Mouse (Mus musculus) testis, adult 2 months (tissue): ENCODE measurements around the gene Fgl2.

Experiments used
- CTCF ChIP-seq: fragments of 200-500 bp; IDR thresholded peaks from 2 replicates; pipeline ENCODE4 v1.5.1; 2012; ENCODE audit warnings: low read depth, mild to moderate bottlenecking, inconsistent platforms, low read length, moderate library complexity; ENCODE audit not compliant: control insufficient read depth, insufficient read depth, insufficient replicate concordance
- POLR2A ChIP-seq: fragments of 200-500 bp; IDR thresholded peaks from 2 replicates; pipeline ENCODE4 v1.6.1; 2012; ENCODE audit warnings: low read depth, mild to moderate bottlenecking, inconsistent platforms, low read length, moderate library complexity; ENCODE audit not compliant: control insufficient read depth

DNA sequence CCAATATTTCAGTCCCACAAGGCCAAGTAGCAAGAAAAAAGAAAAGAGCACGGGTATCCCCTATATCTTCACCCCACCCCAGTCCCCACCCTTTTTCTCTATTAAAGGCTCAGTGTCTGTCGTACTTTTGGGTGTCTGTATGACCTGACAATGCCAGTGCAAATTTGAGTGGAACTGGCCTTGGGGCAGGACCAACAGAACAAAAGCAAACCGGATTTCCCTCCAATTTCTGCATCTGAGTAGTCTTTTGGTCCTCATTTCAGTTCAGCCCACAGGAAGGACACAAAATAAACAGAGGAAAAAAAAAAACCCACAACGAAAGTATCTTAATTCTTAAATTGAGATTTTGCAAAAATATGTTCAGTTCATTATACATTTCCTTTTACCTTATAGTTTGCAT, 46.2 kb downstream of the Fgl2 start:
- TF ChIP-seq CTCF (no peak), POLR2A (no peak)
